Mouse (Mus musculus) midbrain, postnatal 0 days (tissue): ENCODE measurements around the gene Olfr522. TPM values are rescaled to one million over a fixed set of nuclear protein-coding genes. Genes with fewer than 3 reads are reported as not detected.
A peak's percentile ranks its signal among the peaks of the same experiment; 100 is the strongest.

Experiments used
- ATAC-seq: fragments of 200-750 bp; cut with Nextera tagmentation; 2 replicates; pipeline ENCODE4 v1.8.0; 2017; ENCODE audit warnings: moderate number of reproducible peaks, mild to moderate bottlenecking, moderate TSS enrichment, moderate library complexity; ENCODE audit not compliant: low FRiP score
- DNase-seq: peaks from one replicate; pipeline ENCODE4 v3.0.0-alpha.2; 2015; ENCODE audit warnings: low spot score
- H3K27ac ChIP-seq: fragments of 300-500 bp; sonication (generic); 2 replicates; pipeline ENCODE4 v1.5.1; 2014; ENCODE audit warnings: low read depth, mild to moderate bottlenecking, low read length, mixed read lengths
- H3K27me3 ChIP-seq: fragments of 300-500 bp; sonication (generic); 2 replicates; pipeline ENCODE4 v1.6.1; 2014; ENCODE audit warnings: low read length, control low read depth, mixed read lengths; ENCODE audit not compliant: insufficient read depth
- H3K36me3 ChIP-seq: fragments of 300-500 bp; sonication (generic); 2 replicates; pipeline ENCODE4 v1.6.1; 2014; ENCODE audit warnings: low read length, control low read depth, mixed read lengths; ENCODE audit not compliant: insufficient read depth
- H3K4me1 ChIP-seq: fragments of 300-500 bp; sonication (generic); 2 replicates; pipeline ENCODE4 v1.6.1; 2014; ENCODE audit warnings: mild to moderate bottlenecking, control low read depth, antibody characterized with exemption, low read length, mixed read lengths; ENCODE audit not compliant: insufficient read depth
- H3K4me2 ChIP-seq: fragments of 300-500 bp; sonication (generic); 2 replicates; pipeline ENCODE4 v1.6.1; 2014; ENCODE audit warnings: low read depth, mild to moderate bottlenecking, low read length, mixed read lengths; ENCODE audit not compliant: poor library complexity, severe bottlenecking
- H3K4me3 ChIP-seq: fragments of 300-500 bp; sonication (generic); 2 replicates; pipeline ENCODE4 v1.5.1; 2014; ENCODE audit warnings: low read depth, mild to moderate bottlenecking, low read length, moderate library complexity
- H3K9ac ChIP-seq: fragments of 300-500 bp; sonication (generic); replicated peaks from 2 replicates; pipeline ENCODE4 v1.6.1; 2014; ENCODE audit warnings: mild to moderate bottlenecking, low read length, moderate library complexity, mixed read lengths; ENCODE audit not compliant: poor library complexity, severe bottlenecking
- H3K9me3 ChIP-seq: fragments of 300-500 bp; sonication (generic); 2 replicates; pipeline ENCODE4 v1.6.1; 2016; ENCODE audit warnings: low read length, control low read depth
- CTCF ChIP-seq: IDR thresholded peaks from 2 replicates; pipeline ENCODE4 v1.5.1; 2016; ENCODE audit warnings: antibody characterized with exemption, mild to moderate bottlenecking
- WGBS: fragments of 180-500 bp; shearing (Covaris S2); extraction: QIAGEN DNeasy Blood & Tissue Kit; methylation state at CpG from one replicate; pipeline ENCODE4 v1.1.7; 2014; 5-methylcytosine and 5-hydroxymethylcytosine counted together
- polyA plus RNA-seq: library from polyadenylated mRNA; unstranded; fragments of >200 nt; fragmentation: Nextera tagmentation; extraction: Ambion mirVana; gene quantifications from 2 replicates; pipeline ENCODE4 v1.2.1, GENCODE M21; 2015
- total RNA-seq: library from RNA; depleted of rRNA; stranded (reverse); fragments of >200 nt; gene quantifications from 2 replicates; pipeline ENCODE4 v1.2.3, GENCODE M21; 2014; rRNA removed

Olfr522 gene
- total and polyA plus RNA-seq, 2 experiments from 2014 or later = not detected

- Histone ChIP-seq H3K36me3 (peaks cover 6% of the 10 kb centered on the region), H3K9me3 (no peaks in the 10 kb centered on the region), H3K27ac (peak within 1 kb of the TSS; percentile 86), H3K4me1 (no peaks in the 10 kb centered on the region), H3K27me3 (no peaks in the 10 kb centered on the region), H3K9ac (peak within 1 kb of the TSS; percentile 81), H3K4me3 (peak within 1 kb of the TSS; percentile 68), H3K4me2 (peak within 1 kb of the TSS; percentile 65)
- WGBS = 5% methylated on average over 24 of the region's 28 CpGs
- ATAC-seq (peak; percentile 93), DNase-seq (peak; percentile 87)
- TF ChIP-seq CTCF = no peak
Measured at GRCm38 (mm10) chr7:140116329-140117054, 48.1 kb downstream of the Olfr522 start, which contains the start of gene Echs1. TSS of gene Echs1 (minus strand) at chr7:140116476.

- no peaks in the 10 kb centered on the region for H3K9me3 ChIP-seq
- ATAC-seq (peak; percentile 59), DNase-seq (peak; percentile 67)
- 3% methylated on average over 23 of the region's 23 CpGs for WGBS
- peaks cover 11% of the 10 kb centered on the region for H3K36me3 ChIP-seq
- peak within 1 kb of the TSS; percentile 81 for H3K9ac ChIP-seq
- no peaks in the 10 kb centered on the region for H3K27me3 ChIP-seq
- peak within 1 kb of the TSS; percentile 65 for H3K4me2 ChIP-seq
- no peaks in the 10 kb centered on the region for H3K4me1 ChIP-seq
- H3K27ac ChIP-seq = peak within 1 kb of the TSS; percentile 86
- peak; percentile 26 for TF ChIP-seq CTCF
- H3K4me3 ChIP-seq = peak within 1 kb of the TSS; percentile 68
Measured at GRCm38 (mm10) chr7:140115583-140116328, 48.8 kb downstream of the Olfr522 start, which contains the start of gene Paox. TSS of gene Paox (plus strand) at chr7:140115799.

GRCm38 (mm10) chr7:140111943-140112342 is 52.6 kb downstream of the Olfr522 start:
- no peaks in the 10 kb centered on the region for H3K4me1 ChIP-seq
- no peak overlapping the region for H3K27ac ChIP-seq
- DNase-seq = no peak
- H3K9me3 ChIP-seq = no peaks in the 10 kb centered on the region
- peaks cover 37% of the 10 kb centered on the region for H3K36me3 ChIP-seq
- H3K4me3 ChIP-seq = no peak overlapping the region
- no peak for ATAC-seq
- TF ChIP-seq CTCF = no peak
- WGBS = 72% methylated on average over 3 of the region's 3 CpGs
- H3K27me3 ChIP-seq = no peaks in the 10 kb centered on the region
- H3K9ac ChIP-seq = no peak overlapping the region
- no peak overlapping the region for H3K4me2 ChIP-seq

Other genes starting within 250 kb of the Olfr522 start
- gene Utf1, start 221.0 kb downstream of the Olfr522 start, total RNA-seq = not detected in 2 replicates
- not detected in 2 replicates for gene Utf1, start 221.0 kb downstream of the Olfr522 start, polyA plus RNA-seq
- gene 6430531B16Rik, start 186.0 kb downstream of the Olfr522 start, total RNA-seq = 1.0 and 1.6 TPM in 2 replicates
- 1.5 and 1.6 TPM in 2 replicates for gene 6430531B16Rik, start 186.0 kb downstream of the Olfr522 start, polyA plus RNA-seq
- 1.2 and 2.7 TPM in 2 replicates for gene Adam8, start 172.2 kb downstream of the Olfr522 start, total RNA-seq
- 0.42 and 0.53 TPM in 2 replicates for gene Adam8, start 172.2 kb downstream of the Olfr522 start, polyA plus RNA-seq
- gene Zfp511, start 128.4 kb downstream of the Olfr522 start, total RNA-seq = 33.6 and 42.5 TPM in 2 replicates
- gene Zfp511, start 128.4 kb downstream of the Olfr522 start, polyA plus RNA-seq = 63.5 and 68.5 TPM in 2 replicates
- 66.9 and 70.1 TPM in 2 replicates for gene Tubgcp2, start 128.1 kb downstream of the Olfr522 start, total RNA-seq
- 61.6 and 65.2 TPM in 2 replicates for gene Tubgcp2, start 128.1 kb downstream of the Olfr522 start, polyA plus RNA-seq
- gene Msx3, start 115.7 kb downstream of the Olfr522 start, total RNA-seq = 0.16 and 0.47 TPM in 2 replicates
- 0.10 TPM in 1 of 2 replicates, not detected in the other for gene Msx3, start 115.7 kb downstream of the Olfr522 start, polyA plus RNA-seq
- 404 and 435 TPM in 2 replicates for gene Caly, start 82.2 kb downstream of the Olfr522 start, total RNA-seq
- 595 and 645 TPM in 2 replicates for gene Caly, start 82.2 kb downstream of the Olfr522 start, polyA plus RNA-seq
- gene Prap1, start 71.4 kb downstream of the Olfr522 start, total RNA-seq = not detected in 2 replicates
- gene Prap1, start 71.4 kb downstream of the Olfr522 start, polyA plus RNA-seq = not detected in 2 replicates
- gene Fuom, start 62.3 kb downstream of the Olfr522 start, total RNA-seq = 26.0 and 47.0 TPM in 2 replicates
- gene Fuom, start 62.3 kb downstream of the Olfr522 start, polyA plus RNA-seq = 46.1 and 47.6 TPM in 2 replicates
- gene Paox, start 49.0 kb downstream of the Olfr522 start, total RNA-seq = 8.7 and 12.5 TPM in 2 replicates
- gene Paox, start 49.0 kb downstream of the Olfr522 start, polyA plus RNA-seq = 6.9 and 8.6 TPM in 2 replicates
- 75.5 and 78.1 TPM in 2 replicates for gene Echs1, start 48.3 kb downstream of the Olfr522 start, total RNA-seq
- gene Echs1, start 48.3 kb downstream of the Olfr522 start, polyA plus RNA-seq = 108 and 119 TPM in 2 replicates
- gene Mtg1, start 27.2 kb downstream of the Olfr522 start, total RNA-seq = 9.9 and 10.0 TPM in 2 replicates
- gene Mtg1, start 27.2 kb downstream of the Olfr522 start, polyA plus RNA-seq = 31.3 and 33.7 TPM in 2 replicates
- 63.9 and 70.5 TPM in 2 replicates for gene Sprn, start 9.9 kb downstream of the Olfr522 start, total RNA-seq
- 34.9 and 38.3 TPM in 2 replicates for gene Sprn, start 9.9 kb downstream of the Olfr522 start, polyA plus RNA-seq
- not detected in 2 replicates for gene Olfr523, start 8.5 kb upstream of the Olfr522 start, total RNA-seq
- 0.05 TPM in 1 of 2 replicates, not detected in the other for gene Olfr523, start 8.5 kb upstream of the Olfr522 start, polyA plus RNA-seq
- not detected in 2 replicates for gene Olfr524, start 41.2 kb upstream of the Olfr522 start, total RNA-seq
- not detected in 2 replicates for gene Olfr524, start 41.2 kb upstream of the Olfr522 start, polyA plus RNA-seq
- gene Cd163l1, start 53.5 kb upstream of the Olfr522 start, total RNA-seq = not detected in 2 replicates
- gene Cd163l1, start 53.5 kb upstream of the Olfr522 start, polyA plus RNA-seq = not detected in 2 replicates
- not detected in 2 replicates for gene 5830411N06Rik, start 82.5 kb upstream of the Olfr522 start, total RNA-seq
- 0.04 TPM in 1 of 2 replicates, not detected in the other for gene 5830411N06Rik, start 82.5 kb upstream of the Olfr522 start, polyA plus RNA-seq
- gene Olfr525, start 156.1 kb upstream of the Olfr522 start, total RNA-seq = not detected in 2 replicates
- gene Olfr525, start 156.1 kb upstream of the Olfr522 start, polyA plus RNA-seq = not detected in 2 replicates
- not detected in 2 replicates for gene Olfr527, start 169.3 kb upstream of the Olfr522 start, total RNA-seq
- gene Olfr527, start 169.3 kb upstream of the Olfr522 start, polyA plus RNA-seq = not detected in 2 replicates
- gene Olfr60, start 196.9 kb upstream of the Olfr522 start, total RNA-seq = not detected in 2 replicates
- not detected in 2 replicates for gene Olfr60, start 196.9 kb upstream of the Olfr522 start, polyA plus RNA-seq
- not detected in 2 replicates for gene Olfr530, start 211.6 kb upstream of the Olfr522 start, total RNA-seq
- not detected in 2 replicates for gene Olfr530, start 211.6 kb upstream of the Olfr522 start, polyA plus RNA-seq
- gene Olfr531, start 238.2 kb upstream of the Olfr522 start, total RNA-seq = not detected in 2 replicates
- gene Olfr531, start 238.2 kb upstream of the Olfr522 start, polyA plus RNA-seq = not detected in 2 replicates